Mouse (Mus musculus): Measurements from ENCODE around the gene Psen2. TPM values are rescaled to one million over a fixed set of nuclear protein-coding genes. Genes with fewer than 3 reads are reported as not detected.

Psen2 gene
- polyA plus RNA-seq, 1 experiment from 2014 or later, result 6.5 TPM

DNA sequence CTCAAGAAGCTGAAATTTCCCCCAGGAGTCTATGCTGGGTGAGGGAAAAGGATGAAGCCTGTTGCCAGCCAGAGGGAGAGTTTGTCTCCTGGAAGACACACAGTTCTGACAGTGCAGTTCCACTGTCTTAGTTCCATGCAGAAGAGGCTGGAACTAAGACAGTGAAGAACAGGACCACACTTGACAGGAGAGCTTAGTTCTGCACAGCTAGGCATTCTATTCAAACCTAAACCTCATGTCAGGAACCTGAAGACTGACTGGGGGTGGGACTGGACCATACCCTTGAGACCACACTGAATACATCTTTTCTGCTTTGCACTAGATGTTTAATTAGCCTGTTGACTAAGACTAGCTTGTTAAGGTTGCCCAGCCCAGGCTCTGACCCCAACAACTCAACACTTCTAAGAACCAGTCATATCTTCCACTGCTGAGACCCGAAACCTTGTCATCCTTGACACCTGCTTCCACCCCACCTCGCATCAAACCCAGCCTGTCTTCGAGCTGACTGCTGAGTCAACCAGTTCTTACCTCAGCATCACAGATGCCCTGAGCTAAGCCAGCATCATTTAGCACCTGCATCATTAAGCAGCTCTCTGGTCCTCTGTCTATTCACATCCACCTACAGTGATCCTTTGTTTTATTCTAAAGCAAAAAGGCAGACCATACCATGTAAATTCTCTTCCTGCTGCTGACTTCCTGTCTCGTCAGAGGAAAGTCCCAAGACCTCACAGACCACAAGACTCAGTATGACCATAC lies 64.1 kb downstream of the Psen2 start, which contains the start of gene Coq8a:
Coq8a (minus strand) TSS at position 644 of the 756 bp plus-strand sequence.
- Histone ChIP-seq H3K36me3 (replicated peaks) (no peaks in the 10 kb centered on the region), H3K9me3 (no peaks in the 10 kb centered on the region), H3K27me3 (ENCODE audit: poor library complexity, severe bottlenecking) (peaks cover 9% of the 10 kb centered on the region; the same call in 1 of the 2 replicates), H3K4me1 (peaks cover 19% of the 10 kb centered on the region), H3K4me3 (no peak within 1 kb of the TSS), H3K27ac (no peak within 1 kb of the TSS)
- no peak for DNase-seq (ENCODE audit: extremely low spot score, low spot score)
- WGBS, result 80% methylated on average over 4 of the region's 4 CpGs

DNA sequence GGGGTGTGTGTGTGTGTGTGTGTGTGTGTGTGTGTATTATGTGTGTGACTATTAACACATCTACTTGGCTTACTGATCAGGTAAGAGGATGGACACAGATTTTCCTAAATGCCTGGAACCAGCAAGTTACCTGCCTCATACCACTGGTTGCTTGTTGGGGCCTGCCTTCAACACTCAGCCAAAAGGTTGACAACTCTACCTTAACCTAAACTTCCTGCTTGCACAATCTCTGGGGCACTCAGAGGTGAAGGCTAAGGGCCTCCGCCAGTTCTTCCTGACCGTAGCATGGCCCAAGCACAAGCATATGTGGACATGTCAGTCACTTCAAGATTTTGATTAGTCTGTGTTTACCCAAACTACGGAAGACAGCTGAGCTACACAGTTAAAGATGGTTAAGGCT lies 65.3 kb downstream of the Psen2 start:
- no peak overlapping the region for H3K27ac ChIP-seq
- no peak overlapping the region for H3K4me3 ChIP-seq
- WGBS, result 84% methylated on average over 3 of the region's 3 CpGs
- no peak for DNase-seq (ENCODE audit: extremely low spot score, low spot score)
- no peaks in the 10 kb centered on the region for H3K36me3 ChIP-seq (replicated peaks)
- H3K27me3 ChIP-seq (ENCODE audit: poor library complexity, severe bottlenecking), result peaks cover 12% of the 10 kb centered on the region; the same call in 1 of the 2 replicates
- peaks cover 19% of the 10 kb centered on the region for H3K4me1 ChIP-seq
- H3K9me3 ChIP-seq, result no peaks in the 10 kb centered on the region

DNA sequence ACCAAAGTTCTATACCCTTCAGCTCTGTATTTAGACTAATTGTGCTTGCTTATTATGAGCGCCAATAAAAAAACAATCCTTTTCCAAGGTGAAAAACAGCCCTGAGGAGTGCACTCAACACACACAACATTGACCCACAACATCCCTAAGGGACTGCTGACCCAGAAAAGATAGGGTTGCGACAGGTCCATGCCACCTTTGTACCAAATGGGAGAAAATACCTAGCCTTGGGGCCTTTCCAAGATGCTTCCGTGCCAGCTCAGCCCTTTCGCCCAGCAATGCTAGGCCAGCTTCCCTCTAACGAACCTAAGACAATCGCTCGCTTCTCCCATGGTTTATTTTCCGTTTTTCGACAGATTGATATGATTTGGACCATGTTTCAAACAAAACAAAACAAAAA lies 66.7 kb downstream of the Psen2 start:
- Histone ChIP-seq H3K27me3 (ENCODE audit: poor library complexity, severe bottlenecking) (peaks cover 12% of the 10 kb centered on the region; the same call in 1 of the 2 replicates), H3K4me1 (peaks cover 19% of the 10 kb centered on the region), H3K36me3 (replicated peaks) (no peaks in the 10 kb centered on the region), H3K4me3 (peak overlapping the region; percentile 69), H3K27ac (peak overlapping the region; percentile 63), H3K9me3 (no peaks in the 10 kb centered on the region)
- no peak for DNase-seq (ENCODE audit: extremely low spot score, low spot score)
- WGBS, result 94% methylated on average over 9 of the region's 9 CpGs

DNA sequence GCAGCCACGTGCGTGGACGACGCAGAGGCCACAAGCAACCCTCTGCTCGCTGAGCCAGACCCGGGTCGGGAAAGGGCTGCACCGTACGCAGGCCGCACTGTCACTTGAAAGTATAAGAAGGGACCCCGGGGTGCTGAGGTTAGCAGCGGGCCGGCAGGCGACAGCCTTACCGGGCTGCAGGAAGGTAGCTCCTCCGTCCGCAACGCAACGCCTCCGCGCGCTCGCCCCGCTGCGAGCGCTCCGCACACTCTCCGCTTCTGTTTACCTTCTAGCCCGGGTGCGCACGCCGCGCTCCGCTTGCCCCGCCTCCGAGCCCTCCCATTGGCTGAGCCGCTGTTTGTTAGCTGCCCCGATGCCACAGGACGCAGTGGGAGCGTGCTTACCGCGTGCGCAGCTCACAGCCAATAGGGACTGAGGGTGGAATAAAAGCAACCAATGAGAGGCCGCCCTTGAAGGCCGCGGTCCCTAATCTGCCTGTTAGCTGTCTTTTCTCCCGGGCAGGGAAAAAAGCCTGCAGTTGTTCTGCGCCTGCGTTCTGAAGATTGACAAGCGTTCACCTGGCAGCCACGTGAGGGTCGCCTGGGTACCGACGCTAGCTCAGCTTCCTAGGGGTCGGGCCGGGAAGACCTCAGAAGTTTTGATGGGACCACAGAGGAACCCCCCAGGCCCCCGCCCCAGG lies 67.4 kb downstream of the Psen2 start:
- peaks cover 12% of the 10 kb centered on the region; the same call in 1 of the 2 replicates for H3K27me3 ChIP-seq (ENCODE audit: poor library complexity, severe bottlenecking)
- H3K4me1 ChIP-seq, result peaks cover 19% of the 10 kb centered on the region
- DNase-seq (ENCODE audit: extremely low spot score, low spot score), result peak; percentile 97
- peak overlapping the region; percentile 69 for H3K4me3 ChIP-seq
- peak overlapping the region; percentile 63 for H3K27ac ChIP-seq
- 1% methylated on average over 57 of the region's 57 CpGs for WGBS
- H3K36me3 ChIP-seq (replicated peaks), result no peaks in the 10 kb centered on the region
- H3K9me3 ChIP-seq, result no peaks in the 10 kb centered on the region

DNA sequence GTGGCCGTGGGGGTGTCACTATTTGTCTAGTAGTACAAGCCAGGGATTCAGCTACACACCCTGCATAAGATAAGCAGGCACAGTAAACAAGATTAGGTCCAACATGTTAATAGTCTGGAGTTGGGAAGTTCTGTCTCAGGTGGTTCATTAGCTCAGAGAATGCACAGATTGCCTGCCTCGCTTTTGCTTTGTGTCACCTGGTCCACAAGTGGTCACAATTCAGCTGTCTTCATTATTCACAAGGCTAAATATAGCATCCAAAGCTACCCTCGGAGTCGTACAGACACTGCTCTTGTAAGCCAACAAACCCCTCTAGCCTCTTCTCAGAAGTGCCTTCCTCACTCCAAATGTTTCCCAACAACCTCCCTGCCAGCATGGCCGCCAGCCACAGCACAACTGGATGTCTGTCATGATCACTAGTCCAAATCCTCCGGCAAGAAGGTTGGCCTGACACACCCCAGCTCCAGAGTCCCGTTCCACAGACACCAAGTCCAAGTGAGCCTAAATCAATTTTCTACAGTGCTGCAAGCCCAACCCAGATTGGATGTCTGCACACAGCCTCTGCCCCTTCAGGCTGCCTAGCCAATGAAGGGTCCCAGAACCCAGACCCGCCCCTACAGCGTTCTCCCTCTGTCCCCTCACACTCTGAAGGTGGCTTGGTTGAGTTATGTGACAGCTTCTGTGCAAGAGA lies 68.3 kb downstream of the Psen2 start:
- H3K27ac ChIP-seq, result no peak overlapping the region
- WGBS, result 35% methylated on average over 9 of the region's 9 CpGs
- peak; percentile 24 for DNase-seq (ENCODE audit: extremely low spot score, low spot score)

DNA sequence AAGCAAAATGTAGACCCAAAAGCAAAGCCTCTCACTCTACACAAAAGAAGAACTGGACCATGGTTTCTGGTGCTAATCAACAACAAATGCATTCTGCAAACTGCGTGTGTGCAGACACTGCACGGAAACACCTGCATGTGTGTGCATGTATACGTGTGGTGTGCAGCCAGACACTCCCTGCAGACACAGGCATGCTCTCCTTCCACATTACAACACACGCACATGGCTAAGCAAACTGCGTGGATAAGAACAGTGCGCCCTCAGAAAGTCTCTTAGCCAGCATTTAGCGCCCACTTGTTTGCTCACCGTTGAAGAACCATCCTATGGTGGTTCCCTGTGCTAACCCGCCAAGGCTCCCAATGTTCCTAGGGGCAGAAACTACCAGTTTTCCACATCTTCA lies 69.2 kb downstream of the Psen2 start:
- Histone ChIP-seq H3K36me3 (replicated peaks) (no peaks in the 10 kb centered on the region), H3K9me3 (no peaks in the 10 kb centered on the region), H3K4me1 (peaks cover 19% of the 10 kb centered on the region), H3K27ac (no peak overlapping the region), H3K27me3 (ENCODE audit: poor library complexity, severe bottlenecking) (peaks cover 12% of the 10 kb centered on the region; the same call in 1 of the 2 replicates), H3K4me3 (no peak overlapping the region)
- DNase-seq (ENCODE audit: extremely low spot score, low spot score), result no peak
- WGBS, result 88% methylated on average over 9 of the region's 9 CpGs

More for the DNA sequence above, 68.3 kb downstream of the Psen2 start:
- no peaks in the 10 kb centered on the region for H3K9me3 ChIP-seq
- no peaks in the 10 kb centered on the region for H3K36me3 ChIP-seq (replicated peaks)
- H3K4me3 ChIP-seq, result peak overlapping the region; percentile 69
- peaks cover 19% of the 10 kb centered on the region for H3K4me1 ChIP-seq
- H3K27me3 ChIP-seq (ENCODE audit: poor library complexity, severe bottlenecking), result peaks cover 12% of the 10 kb centered on the region; the same call in 1 of the 2 replicates

DNA sequence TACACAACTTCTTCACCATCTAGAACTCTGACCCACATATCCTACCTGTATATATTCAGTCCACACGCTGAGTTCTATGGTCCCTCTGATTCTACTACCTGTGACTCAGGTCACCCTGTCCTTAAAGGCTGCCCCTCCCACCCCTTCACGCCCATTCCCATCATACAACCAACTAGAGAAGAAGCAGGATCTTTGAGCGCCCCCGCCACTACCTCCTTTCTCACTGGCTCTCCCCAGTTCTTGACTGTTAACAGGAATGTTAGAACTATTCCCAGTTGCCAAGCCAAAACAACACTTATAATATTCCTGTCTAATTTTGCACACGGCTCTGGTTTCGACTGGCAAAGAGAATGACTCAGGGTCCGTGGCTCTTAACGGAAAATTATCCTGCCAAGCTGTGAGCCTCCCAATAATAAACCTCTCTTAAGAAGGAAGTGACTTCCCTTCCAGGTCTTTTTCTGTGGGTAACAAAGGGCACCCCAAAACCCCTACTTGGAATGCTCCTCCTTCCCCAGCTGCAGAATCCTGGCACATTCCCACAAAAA lies 69.8 kb downstream of the Psen2 start:
- peaks cover 19% of the 10 kb centered on the region for H3K4me1 ChIP-seq
- 83% methylated on average over 8 of the region's 8 CpGs for WGBS
- no peak overlapping the region for H3K4me3 ChIP-seq
- no peaks in the 10 kb centered on the region for H3K9me3 ChIP-seq
- no peak overlapping the region for H3K27ac ChIP-seq
- peaks cover 12% of the 10 kb centered on the region; the same call in 1 of the 2 replicates for H3K27me3 ChIP-seq (ENCODE audit: poor library complexity, severe bottlenecking)
- no peak for DNase-seq (ENCODE audit: extremely low spot score, low spot score)
- H3K36me3 ChIP-seq (replicated peaks), result no peaks in the 10 kb centered on the region

DNA sequence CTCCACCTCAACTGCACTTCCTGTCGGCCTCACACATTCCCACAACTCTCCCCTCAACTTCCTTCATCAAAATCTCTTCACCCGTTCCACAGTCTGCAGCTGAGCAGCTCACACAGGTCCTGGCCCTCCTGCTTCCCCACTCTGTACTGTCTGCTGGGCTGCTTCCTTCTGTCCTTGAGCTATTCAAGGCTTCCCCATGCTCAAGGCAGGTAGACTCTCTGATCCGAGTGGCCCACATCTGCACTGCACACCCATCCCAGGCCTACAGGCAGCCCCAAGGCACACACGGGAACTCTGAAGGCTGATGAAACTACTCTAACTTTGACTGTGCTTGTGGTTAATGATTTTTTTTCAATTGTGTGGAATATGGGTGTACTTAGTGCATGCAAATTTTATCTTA lies 70.4 kb downstream of the Psen2 start:
- WGBS, result 73% methylated on average over 4 of the region's 4 CpGs
- no peaks in the 10 kb centered on the region for H3K36me3 ChIP-seq (replicated peaks)
- peaks cover 12% of the 10 kb centered on the region; the same call in 1 of the 2 replicates for H3K27me3 ChIP-seq (ENCODE audit: poor library complexity, severe bottlenecking)
- no peak for DNase-seq (ENCODE audit: extremely low spot score, low spot score)
- peaks cover 19% of the 10 kb centered on the region for H3K4me1 ChIP-seq
- H3K27ac ChIP-seq, result no peak overlapping the region
- H3K9me3 ChIP-seq, result no peaks in the 10 kb centered on the region
- H3K4me3 ChIP-seq, result no peak overlapping the region

DNA sequence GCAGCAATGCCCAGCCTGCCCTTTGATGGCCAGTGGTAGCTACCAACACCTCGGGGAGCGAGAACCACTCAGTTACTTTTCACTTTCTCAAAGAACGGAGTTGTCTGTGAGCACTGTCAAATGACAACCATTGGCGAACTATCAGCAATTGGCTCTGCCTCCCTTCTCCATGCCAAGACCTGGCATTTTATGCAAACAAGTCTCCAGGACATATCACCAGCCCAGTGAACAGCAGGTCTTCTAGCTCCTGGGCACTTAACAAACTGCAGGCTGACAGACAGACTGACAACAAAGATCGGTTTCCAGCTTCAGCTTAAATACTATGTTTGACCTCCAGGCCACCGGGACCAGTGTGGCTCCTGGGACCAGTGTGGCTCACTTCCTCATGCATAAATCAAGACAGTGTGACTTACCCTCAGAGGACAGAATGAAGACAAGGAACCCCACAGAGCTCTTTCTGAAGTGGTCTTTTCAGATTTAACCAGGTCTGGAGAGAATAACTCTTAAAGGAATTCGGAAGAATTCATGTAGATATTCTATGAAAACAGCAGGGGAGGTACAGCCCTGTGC lies 71.5 kb downstream of the Psen2 start:
- H3K9me3 ChIP-seq, result no peaks in the 10 kb centered on the region
- 81% methylated on average over 7 of the region's 7 CpGs for WGBS

DNA sequence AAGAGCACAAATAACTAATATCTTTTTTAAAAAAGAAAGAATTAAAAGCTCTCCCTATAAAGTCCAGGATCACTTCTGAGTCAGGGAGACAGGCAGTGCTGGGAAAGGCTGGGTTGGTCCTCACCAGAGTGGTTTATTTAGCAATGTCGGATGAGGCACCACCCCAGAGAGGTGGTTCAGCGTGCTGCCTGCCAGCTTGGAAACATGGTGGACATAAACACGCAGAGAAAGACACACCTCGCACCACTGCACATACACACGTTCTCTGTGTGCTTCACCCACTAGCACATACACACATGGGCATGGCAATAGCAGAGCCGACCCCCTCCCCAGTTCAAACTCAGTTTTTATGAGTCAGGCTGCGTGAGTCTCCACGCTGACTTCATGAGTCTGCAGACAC lies 72.1 kb downstream of the Psen2 start:
- Histone ChIP-seq H3K4me1 (peaks cover 14% of the 10 kb centered on the region), H3K4me3 (no peak overlapping the region), H3K36me3 (replicated peaks) (no peaks in the 10 kb centered on the region), H3K9me3 (no peaks in the 10 kb centered on the region), H3K27ac (no peak overlapping the region), H3K27me3 (ENCODE audit: poor library complexity, severe bottlenecking) (peaks cover 12% of the 10 kb centered on the region; the same call in 1 of the 2 replicates)
- no peak for DNase-seq (ENCODE audit: extremely low spot score, low spot score)
- WGBS, result 89% methylated on average over 8 of the region's 8 CpGs

More for the DNA sequence above, 71.5 kb downstream of the Psen2 start:
- Histone ChIP-seq H3K36me3 (replicated peaks) (no peaks in the 10 kb centered on the region), H3K27me3 (ENCODE audit: poor library complexity, severe bottlenecking) (peaks cover 12% of the 10 kb centered on the region; the same call in 1 of the 2 replicates), H3K27ac (no peak overlapping the region), H3K4me1 (peaks cover 19% of the 10 kb centered on the region), H3K4me3 (no peak overlapping the region)
- DNase-seq (ENCODE audit: extremely low spot score, low spot score), result no peak

DNA sequence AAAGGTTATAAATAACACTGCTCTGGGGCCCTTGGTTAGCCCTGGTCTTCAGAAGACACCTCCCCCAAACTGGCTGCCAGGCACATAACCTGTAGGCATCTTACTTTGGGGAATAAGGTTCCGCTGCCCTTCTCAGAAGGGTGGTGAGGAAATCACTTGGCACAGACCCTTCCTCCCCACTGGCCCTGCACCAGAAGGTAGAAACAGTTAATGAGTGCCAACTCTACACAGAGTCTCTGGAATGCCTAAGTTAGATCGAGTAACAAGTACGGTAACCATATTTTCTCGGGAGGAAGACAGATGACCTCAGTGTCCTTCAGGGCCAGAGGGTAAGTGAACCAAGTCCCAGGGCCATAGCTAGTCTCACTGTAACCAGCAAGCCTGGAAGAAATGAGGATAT lies 74.3 kb downstream of the Psen2 start:
- no peaks in the 10 kb centered on the region for H3K36me3 ChIP-seq (replicated peaks)
- no peaks in the 10 kb centered on the region for H3K9me3 ChIP-seq
- H3K4me3 ChIP-seq, result no peak overlapping the region
- peaks cover 1% of the 10 kb centered on the region; the same call in 1 of the 2 replicates for H3K27me3 ChIP-seq (ENCODE audit: poor library complexity, severe bottlenecking)
- no peak overlapping the region for H3K27ac ChIP-seq
- no peaks in the 10 kb centered on the region; the same call in 1 of the 2 replicates for H3K4me1 ChIP-seq
- 89% methylated on average over 4 of the region's 4 CpGs for WGBS
- no peak for DNase-seq (ENCODE audit: extremely low spot score, low spot score)

DNA sequence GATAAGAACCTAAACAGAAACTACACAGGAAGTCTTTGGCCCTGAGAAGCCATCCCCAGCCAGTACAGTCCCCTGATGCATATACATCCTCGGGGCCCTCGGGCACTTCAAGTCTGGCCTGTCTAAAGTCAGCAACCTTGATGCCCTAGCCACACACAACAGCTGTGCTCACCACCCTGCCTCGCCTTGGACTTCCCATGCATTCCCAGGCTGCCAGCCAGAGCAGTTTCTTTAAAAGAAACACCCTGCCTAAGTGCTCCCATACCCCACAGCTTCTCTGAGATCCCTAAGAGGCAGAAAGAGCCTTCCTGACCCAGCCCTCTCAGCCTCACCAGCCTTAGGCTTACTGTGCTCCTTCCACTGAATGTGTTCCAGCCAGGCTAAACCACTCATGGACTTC lies 76.9 kb downstream of the Psen2 start:
- Histone ChIP-seq H3K36me3 (replicated peaks) (no peaks in the 10 kb centered on the region), H3K27ac (no peak overlapping the region), H3K4me1 (peaks cover 3% of the 10 kb centered on the region; the same call in 1 of the 2 replicates), H3K27me3 (ENCODE audit: poor library complexity, severe bottlenecking) (no peaks in the 10 kb centered on the region), H3K4me3 (no peak overlapping the region), H3K9me3 (no peaks in the 10 kb centered on the region)
- 84% methylated on average over 3 of the region's 3 CpGs for WGBS
- DNase-seq (ENCODE audit: extremely low spot score, low spot score), result no peak

All from forebrain, embryonic 10.5 days (tissue).